Mouse (Mus musculus) frontal cortex, postnatal 10 days (tissue): ENCODE data around the gene Cbx2.

ENCODE experiments used
- DNase-seq, 2 experiments: peaks; one replicate each; pipeline ENCODE4 v3.0.0; 2022; ENCODE audit warnings: low spot score in 2 of 2, mixed read lengths in 1 of 2

Gene Cbx2

DNA sequence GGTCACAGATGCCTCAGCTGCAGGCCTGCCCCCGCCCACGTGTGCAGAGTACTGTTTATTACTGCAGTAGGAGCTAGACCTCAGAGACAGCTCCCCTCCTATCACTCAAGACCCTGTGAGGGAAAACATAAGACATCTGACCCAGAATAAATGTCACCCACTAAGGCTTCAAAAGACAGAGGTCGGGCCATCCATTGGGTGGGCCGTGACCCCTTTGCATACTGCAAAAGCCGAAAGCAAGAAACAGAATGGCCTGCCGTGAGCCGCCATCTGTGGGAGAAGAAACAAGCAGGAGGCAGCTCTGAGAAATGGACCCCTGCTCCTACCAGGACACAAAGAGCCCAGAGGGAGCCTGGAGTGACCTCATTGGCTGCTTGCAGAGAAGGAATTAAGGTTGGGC lies 5.3 kb upstream of the Cbx2 start:
- DNase-seq = no peak

DNA sequence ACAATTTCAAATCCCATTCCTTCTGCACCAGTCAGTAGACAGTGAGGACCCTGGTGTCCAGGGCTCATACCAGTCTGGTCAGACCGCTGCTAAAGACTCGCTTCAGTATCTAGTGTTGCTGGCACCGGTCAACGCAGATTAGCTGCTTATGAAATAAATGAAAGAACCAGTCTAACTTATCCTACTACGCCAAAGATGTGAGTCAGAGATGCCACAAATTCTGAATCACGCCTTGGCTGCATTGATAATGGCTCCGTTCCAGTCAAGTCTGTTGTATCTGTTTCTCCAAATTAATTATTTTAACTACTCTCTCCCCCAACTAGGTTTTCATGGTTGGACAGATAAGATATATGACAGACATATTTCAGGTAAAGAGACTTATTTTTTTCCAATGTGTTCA lies 1.6 kb upstream of the Cbx2 start:
- no peak for DNase-seq

DNA sequence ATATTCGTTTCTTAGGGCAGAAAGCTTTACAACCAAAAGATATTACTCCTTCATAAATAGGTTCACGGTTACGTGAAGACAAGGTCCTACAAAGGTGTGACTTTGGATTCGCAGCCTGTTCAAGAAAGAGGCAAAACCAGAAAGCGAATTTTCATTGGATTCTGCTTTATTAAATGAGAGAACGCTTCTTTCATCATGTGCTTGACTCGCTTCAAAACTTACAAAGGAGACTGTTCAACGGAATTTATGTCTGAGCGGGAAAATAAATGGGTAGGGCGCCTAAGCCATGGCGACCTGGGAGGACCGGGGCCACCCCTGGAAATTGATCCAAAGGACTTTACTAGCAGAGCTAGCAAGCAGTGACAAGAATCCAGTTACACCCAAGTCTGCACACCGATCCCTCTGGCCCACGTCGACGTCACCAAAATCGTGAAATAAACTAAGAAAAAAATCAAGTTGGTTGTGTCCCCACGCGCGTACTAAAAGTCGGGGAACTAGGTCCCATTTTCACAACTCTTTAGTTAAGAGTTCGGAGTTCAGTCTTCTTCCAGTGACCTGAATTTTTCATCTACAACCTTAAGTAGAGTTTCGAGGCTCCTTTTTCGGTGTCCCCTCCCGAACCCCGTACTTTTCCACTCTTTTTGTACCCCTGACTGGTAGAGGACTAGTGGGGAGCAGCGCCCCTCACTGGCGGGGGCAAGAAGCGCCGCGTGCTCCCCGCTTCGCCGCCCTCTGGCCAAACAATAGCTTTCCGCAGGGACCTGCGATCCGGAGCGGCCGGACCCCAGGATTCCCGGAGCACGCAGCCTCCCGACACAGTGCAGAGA lies 481 bp upstream of the Cbx2 start:
- DNase-seq = no peak

DNA sequence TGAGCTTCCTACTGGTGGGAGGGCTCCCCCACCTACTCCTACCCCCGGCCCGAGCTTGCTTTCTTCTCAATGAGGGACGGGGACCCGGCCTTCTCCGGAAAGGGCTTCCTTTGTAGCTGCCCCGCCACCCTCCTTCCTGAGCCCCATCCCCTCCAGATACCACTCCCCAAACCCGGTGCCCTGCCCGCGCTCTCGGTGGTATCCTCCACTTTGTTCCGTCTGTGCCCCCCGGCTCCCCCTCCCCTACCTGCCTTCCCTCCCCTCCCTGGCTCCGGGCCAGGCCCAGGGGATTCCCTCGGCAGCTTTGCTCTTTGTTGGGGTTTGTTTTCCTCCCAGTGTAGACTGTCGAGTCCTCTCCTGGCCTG lies 836 bp downstream of the Cbx2 start:
- DNase-seq = no peak

DNA sequence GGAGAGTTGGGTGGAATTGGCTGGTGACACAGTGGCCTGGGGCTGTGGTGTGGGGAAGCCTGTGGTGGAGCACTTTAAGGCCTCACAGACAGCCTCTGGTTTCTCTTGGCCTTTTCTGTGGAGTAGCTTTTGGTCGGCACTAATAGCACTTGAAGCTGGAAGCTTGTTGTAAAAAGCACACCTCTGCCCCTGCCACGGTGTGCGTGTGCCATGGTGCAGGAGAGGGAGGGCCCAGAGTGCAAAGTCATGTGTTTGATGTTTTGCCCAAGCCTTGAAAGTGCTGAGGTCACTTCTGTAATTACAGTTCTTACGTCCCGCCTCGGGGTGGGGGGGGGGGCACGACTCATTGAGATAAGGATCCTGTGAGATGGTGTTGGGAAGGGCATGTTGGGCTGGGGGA lies 1.5 kb downstream of the Cbx2 start:
- DNase-seq = no peak

DNA sequence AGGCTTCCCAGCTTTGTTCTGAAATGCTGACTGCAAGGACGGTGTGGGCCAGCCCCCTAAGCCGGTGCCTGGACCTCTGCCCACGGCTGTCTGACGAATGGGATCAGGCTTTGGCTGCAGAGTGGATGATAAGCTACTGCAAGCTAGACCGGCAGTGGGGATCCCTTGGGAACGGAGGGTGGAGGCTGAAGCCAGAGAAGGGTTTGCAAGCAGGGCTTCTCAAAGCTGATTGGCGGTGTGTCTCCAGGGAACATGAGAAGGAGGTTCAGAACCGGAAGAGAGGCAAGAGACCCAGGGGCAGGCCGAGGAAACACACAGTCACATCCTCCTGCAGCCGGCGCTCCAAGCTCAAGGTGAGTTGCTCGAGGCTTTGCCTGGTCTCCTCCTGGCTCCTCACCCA lies 3.4 kb downstream of the Cbx2 start:
- DNase-seq = no peak

DNA sequence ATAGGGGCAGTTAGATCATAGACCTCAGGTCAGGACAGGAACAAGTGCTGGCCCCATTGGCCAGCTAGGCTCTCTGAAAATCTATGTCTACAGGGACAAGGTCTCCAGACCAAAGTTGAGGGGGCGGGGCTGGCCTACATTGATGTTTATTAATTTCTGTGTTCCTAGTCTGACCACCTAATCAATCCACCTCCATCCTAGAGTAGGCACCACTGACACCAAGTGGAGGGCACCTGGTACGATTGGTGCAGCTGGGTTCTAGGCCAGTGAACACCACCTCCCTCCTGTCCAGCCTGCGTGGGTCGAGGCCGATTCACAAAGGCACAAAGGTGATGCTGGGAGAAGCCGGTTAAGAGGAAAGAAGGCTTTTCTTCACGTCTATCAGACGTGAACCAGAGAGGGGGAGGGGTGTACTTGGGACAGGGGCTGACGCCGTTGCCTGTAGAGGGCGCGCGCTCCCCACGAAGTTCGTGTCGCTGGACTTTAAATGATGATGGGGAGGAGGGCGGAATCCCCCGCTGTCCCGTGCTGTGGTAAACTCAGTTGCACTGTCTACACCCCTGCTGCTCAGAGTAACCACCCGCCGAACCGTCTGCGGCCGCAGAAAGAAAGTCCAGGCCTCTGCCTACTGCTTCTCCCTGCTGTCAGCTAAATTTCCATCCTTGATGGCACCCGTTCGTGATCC lies 11.3 kb downstream of the Cbx2 start:
- DNase-seq = peak; percentile 18 to 72

DNA sequence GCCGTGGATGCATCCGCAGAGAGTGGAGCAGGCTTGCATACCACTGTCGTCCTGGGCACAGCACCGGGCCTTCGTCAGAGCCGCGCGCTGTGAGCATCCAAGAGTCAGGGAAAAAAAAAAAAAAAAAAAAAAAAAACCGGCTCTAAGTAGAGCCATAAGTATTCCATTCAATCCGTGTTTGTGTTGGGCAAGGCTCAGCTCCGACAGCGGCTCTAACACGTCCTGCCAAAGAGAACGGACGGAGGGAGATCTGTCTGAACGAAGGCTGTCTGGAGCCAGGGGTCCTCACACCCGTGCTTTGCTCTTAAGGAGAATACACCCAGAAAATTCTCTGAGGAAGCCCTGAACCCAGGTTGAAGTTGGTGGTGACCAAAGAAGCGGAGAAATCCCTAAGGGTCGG lies 11.9 kb downstream of the Cbx2 start:
- peak in 1 of 2 experiments; percentile 13 for DNase-seq

DNA sequence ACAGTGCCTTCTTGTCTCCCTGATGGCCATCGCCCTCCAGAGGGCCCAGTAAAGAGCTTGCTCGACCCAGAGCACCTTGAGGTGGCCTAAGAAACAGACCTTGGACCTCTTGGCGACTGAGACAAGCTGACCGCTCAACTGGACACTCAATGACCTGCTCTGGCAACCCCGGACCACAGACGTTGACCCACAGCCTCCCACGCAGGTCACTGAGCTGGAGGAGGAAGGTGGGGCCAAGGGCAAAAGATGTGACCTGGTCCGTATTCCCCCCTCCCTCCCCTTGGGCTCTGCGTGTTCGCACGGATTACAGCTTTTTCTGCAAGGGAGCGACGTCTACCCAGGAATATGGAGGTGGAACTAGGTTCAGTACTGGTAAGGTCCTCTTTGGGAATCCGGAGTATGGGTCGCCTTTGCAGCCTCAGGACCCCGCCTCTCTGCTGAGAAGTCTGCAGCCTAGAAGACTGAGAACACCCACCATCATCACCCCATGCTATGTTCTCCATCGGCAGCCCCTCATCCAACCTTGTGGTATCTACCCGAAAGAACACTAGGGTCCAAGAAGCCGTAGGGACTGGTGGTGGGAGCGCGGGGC lies 12.4 kb downstream of the Cbx2 start:
- peak in 1 of 2 experiments; percentile 17 for DNase-seq

DNA sequence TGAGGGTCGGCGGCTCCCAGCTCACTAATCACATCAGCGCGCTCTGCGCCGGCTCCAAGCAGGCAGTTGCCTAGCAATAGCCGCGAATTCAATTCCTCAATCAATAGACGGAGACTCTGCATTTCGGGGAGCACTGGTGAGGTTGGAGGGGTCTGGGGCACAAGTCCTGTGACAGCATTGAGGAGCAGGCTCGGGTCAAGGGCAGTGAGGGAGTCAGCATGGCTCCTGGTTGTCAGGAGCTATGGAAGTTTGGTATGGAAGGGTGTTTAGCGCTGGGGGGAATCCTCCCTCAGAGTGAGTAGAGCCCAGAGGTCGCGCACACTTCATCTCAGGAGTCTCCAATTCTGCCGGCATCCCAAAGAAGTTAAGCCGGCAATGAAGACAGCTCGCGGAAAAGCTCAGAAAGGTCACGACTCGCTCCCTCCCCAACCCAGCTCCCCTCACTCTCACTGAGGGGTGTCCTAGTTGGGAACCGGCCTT lies 13.0 kb downstream of the Cbx2 start:
- DNase-seq = peak in 1 of 2 experiments; percentile 13

DNA sequence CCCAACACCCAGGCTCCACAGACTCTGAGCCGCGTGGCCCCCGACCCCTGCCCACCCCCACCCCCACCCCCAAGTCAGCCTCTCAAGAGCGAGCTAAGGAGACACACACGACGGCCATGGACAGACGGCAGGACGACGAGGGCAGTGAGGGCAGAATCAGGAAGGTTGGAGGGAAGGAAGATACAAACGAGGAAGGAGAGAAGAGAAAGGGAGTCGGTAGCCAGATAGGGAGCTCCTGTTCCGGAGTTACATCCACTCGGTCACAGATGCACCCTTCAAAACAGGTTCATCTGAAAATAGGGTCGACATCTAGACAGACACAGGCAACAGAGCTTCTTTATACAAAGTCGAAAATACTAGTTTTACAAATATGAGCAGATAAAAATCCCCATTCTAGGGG lies 13.7 kb downstream of the Cbx2 start:
- no peak for DNase-seq

DNA sequence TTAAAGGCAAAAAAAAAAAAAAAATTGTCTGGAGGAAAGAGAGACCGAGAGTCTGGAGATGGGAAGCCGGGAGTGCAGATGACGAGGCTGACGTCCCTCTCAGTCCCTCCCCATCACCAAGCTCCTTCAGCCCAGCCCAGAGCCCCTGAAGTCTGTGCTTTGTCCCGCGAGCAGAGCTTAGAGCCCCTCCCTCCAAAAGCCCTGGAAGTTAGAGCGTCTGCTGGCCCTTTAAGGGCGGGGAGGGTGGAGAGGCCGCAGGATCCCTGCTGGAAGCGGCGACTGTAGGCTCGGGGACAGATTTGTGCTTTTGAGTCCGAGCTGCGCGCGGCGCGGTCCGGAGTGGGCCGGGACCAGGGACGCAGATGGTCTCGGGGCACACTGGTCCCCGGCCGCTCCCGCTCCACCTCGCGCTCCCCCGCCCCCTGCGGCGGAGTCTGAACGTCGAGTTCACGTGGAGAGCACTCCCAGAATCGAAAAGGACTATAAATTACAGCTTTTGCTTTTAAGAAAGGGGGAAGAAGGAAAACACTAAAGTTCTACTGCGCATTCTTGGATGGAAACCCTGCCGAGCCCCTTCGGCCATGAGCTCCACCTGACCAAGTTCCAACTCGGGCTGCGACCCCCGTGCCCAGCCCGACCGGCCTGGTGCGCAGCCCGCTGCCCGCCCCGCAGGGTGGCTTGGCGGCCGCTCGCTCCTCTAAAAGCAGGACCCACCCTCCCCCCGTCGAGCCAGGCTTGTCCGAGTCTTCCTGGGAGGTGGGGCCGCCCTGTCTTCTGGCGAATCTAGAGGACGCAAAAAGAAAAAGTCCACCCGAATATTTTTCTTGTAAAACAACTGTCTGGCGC lies 14.4 kb downstream of the Cbx2 start:
- DNase-seq = no peak

DNA sequence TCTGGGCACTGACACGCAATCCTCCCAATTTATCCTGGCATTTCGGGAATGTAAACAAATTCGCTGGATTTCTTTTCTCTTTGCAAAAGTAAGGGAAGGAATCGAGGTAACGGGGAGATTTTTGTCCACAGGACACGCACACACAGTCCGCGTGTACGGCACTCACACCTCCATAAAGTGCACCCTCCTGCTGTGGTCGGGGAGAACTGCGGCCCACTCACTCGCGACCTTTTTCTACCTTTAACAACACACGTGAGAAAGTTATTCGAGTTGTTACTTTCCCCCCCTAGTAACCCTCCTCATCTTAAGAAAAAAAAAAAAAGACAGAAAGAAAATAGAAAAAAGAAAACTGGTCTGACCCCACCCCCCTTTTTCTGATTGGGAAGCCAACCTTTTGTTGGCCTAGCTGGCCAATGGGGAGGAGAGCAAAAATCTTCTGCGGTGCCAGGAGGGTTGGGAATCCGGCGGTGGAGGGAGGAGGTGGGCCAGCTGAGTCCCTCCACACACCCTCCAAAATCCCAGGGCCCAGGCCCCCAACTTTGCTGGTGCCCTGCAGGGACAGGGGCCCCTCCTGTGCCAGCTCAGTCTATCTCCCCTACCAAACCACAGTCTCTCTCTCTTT lies 15.1 kb downstream of the Cbx2 start:
- peak in 1 of 2 experiments; percentile 14 for DNase-seq

DNA sequence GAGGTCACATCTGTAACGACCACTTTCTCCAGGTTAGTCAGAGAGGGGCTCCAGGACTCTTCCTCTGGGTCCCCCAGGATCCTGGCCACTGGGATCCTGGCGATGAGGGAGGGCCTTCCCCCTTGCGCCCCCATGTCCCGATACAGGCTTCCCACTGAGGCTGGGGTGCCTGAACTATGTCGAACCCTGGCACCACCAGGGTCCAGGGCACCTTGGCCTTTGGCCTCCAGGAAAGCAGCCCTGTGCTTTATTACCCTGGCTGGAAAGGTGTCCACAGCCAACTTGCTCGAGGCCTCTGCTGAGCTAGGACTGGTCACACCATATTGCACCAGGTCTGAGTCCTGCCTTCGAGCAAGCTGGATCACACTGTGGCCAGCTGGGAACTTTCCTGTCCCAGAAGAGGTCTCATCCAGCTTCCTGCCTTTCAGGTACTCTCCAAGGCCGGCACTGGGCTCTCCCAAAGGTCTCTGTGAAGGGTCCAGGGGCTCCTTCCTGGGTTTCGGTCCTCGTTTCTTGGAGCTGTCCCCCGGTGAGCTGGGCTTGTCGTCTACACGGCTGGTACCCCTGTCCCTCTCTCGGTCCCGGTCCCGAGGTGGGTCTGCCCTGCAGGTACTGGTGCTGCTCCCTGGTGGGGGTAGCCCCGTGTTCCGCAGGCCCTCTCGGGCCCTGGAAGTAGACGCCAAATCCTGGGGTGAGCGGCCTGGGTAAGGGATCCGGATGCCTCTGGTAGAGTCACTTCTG lies 16.2 kb downstream of the Cbx2 start:
- no peak for DNase-seq

DNA sequence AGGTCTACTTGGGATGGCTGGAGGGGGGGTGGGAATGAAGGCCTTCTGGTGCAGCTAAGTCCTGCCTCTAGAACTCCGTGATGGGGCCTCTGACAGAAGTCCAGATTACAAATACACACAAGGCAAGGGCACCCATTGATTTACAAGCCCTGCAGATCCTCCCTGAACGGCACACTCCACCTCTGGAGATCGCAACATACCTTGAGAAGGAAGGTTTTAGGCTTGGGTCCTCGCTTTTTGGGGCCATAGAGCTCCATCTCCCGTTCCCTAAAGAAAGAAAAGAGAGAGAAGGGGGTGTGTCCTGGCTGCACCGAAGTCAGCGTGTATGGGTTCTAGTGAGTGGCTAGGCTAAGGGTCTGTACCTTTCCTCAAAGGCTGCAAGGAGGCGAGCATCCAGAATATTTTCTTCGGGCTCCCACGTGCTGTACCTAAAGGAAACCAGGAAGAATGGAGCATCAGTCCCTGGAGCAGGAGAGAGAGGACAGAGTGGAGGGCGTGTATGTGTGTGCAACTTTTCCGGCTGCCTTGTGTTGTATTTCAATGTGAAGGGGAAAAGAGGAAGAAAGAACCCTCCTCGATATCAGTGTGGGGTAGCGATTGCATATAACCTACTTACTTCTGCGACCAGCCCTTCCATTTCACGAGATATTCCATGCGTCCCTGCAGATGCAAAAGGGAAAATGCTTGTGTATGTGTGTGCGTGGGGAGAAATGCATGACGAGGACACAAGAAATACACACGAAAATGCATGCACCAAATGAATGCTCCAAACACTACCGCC lies 17.2 kb downstream of the Cbx2 start:
- DNase-seq = no peak

DNA sequence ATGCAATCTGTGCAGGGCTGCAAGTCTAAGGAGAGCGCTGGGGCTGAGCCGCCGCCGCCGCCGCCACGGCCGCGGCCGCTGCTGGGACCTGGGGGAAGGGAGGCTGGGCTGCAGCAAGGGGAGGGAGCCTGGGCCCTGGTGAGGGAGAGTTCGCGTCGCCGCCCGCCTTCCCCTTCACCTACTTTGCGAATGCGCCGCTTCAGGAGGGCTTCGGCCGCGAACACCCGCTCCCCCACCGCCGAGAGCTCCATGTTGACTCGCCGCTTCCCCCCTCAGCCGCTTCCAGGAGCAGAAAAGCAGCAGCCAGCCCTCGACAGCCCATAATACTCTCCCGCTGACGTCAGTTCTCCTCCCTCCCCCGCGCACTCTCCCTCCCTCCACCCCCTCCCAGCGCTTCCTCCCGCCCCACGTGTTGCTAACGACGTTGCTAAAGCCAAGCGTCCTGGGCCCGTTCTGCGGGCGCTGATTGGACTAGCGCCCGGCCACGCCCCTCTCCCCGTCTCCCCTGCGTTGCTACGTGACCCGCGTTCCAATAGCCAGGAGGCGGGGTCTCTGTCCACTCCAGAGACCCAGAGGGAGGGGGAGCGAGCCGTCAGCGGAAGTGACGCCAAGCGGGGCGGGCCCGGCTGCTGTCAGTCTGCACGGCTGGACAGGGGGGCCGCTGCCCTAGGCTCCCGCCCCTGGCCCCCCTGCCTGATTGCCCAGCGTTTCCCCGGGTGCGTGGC lies 18.0 kb downstream of the Cbx2 start, which contains the start of gene Cbx8:
Gene Cbx8, minus strand, starts transcription at position 370 of the 725 bp plus-strand sequence.
- peak; percentile 100 for DNase-seq

DNA sequence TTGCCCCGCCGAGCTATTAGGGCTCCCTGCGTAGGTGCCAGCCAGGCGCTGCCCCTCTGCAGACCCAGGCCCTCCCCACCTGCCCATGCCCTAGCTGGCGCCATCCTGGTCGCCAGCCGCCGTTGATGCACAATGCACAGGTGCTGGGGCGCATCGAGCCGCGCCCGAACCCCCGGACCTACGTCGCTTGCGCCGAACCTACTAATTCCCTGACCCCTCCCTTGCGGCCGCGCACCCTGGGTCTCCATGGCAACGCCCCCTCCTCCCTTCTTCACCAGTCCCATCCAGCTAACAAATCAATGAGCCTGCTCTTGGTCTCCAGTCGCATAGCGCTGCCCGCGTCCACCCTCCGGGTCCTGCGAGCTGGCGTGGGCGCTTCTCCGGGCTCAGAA lies 18.6 kb downstream of the Cbx2 start:
- peak in 1 of 2 experiments; percentile 79 for DNase-seq

DNA sequence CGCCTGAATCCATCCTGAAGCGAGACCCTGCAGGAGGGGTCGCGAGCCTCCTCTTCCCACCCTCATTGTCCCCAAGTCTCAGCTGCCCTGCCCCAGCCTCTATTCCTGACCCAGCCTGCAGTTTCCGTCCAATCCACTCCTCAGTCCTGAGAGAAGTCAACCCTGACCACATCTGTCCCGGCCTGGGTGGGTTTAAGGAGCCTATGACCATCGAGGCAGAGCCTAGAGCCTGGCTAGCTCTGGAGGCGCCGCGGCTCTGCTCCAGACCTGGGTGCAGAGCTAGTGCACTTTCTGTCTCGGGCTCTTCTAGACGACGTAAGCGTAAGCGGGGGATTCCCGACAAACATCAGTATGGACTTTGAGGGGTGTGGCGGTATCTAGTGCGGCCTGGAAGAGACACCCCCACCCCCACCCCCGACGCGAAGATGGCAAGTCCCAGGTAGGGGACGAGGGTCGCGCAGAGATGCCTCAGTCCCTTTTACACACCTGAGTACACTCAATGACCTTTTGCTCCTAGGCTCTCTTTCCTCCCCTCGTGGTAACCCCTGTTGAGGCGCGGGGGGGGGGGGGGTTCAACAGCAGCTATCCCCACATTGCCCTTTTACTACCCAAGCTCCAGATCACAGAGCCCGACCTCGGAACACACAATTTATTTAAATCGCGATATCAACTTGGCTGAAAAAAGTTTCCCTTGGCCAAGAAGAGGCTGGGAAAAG lies 19.1 kb downstream of the Cbx2 start:
- DNase-seq = no peak
